Mouse (Mus musculus) MEL (cell line): ENCODE results near the gene Olfr427. TPM values are rescaled to one million over a fixed set of nuclear protein-coding genes. Genes with fewer than 3 reads are reported as not detected.

Experiments used
- DNase-seq: peaks from one replicate; pipeline ENCODE4 v3.0.0; 2011; ENCODE audit warnings: low read depth, low spot score
- H3K27ac ChIP-seq: 2 replicates; pipeline ENCODE4 v1.5.1; 2012; ENCODE audit warnings: low read depth, mild to moderate bottlenecking, control low read depth, low read length, moderate library complexity; ENCODE audit not compliant: control insufficient read depth
- H3K27me3 ChIP-seq, 2 experiments: fragments of 150-350 bp in 1 of 2; sonication (generic) in 1 of 2; 2 replicates each; pipeline ENCODE4 v1.6.1; 2012; ENCODE audit warnings: low read length in 2 of 2, mild to moderate bottlenecking in 2 of 2, improper control_type of control experiment in 1 of 2, moderate library complexity in 1 of 2; ENCODE audit not compliant: insufficient read depth in 2 of 2, control insufficient read depth in 1 of 2
- H3K36me3 ChIP-seq, 2 experiments: 2 replicates each; pipeline ENCODE4 v1.6.1; 2012 to 2014; ENCODE audit warnings: low read length in 2 of 2, improper control_type of control experiment in 1 of 2, inconsistent platforms in 1 of 2, mild to moderate bottlenecking in 1 of 2; ENCODE audit not compliant: insufficient read depth in 2 of 2, control insufficient read depth in 1 of 2
- H3K4me1 ChIP-seq, 2 experiments: fragments of 150-350 bp in 1 of 2; sonication (generic) in 1 of 2; 2 replicates each; pipeline ENCODE4 v1.6.1; 2012; ENCODE audit warnings: low read length in 2 of 2, improper control_type of control experiment in 1 of 2, mild to moderate bottlenecking in 1 of 2; ENCODE audit not compliant: insufficient read depth in 2 of 2, control insufficient read depth in 1 of 2
- H3K4me3 ChIP-seq, 2 experiments: fragments of 150-350 bp in 1 of 2; sonication (generic) in 1 of 2; 2 replicates each; pipeline ENCODE4 v1.5.1; 2012; ENCODE audit warnings: low read depth in 2 of 2, low read length in 2 of 2, mild to moderate bottlenecking in 2 of 2, moderate library complexity in 2 of 2, control low read depth in 1 of 2, improper control_type of control experiment in 1 of 2; ENCODE audit not compliant: control insufficient read depth in 1 of 2, insufficient read depth in 1 of 2
- H3K79me2 ChIP-seq: 2 replicates; pipeline ENCODE4 v1.6.1; 2012; ENCODE audit warnings: mild to moderate bottlenecking, low read length, moderate library complexity; ENCODE audit not compliant: control insufficient read depth, poor library complexity, insufficient read depth
- H3K9ac ChIP-seq: 2 replicates; pipeline ENCODE4 v1.6.1; 2012; ENCODE audit warnings: low read depth, mild to moderate bottlenecking, control low read depth, low read length, moderate library complexity; ENCODE audit not compliant: control insufficient read depth, poor library complexity, severe bottlenecking
- H3K9me3 ChIP-seq: fragments of 150-350 bp; sonication (generic); replicated peaks from 2 replicates; pipeline ENCODE4 v1.6.1; 2012; ENCODE audit warnings: mild to moderate bottlenecking, low read length, improper control_type of control experiment, moderate library complexity; ENCODE audit not compliant: insufficient read depth
- BHLHE40 ChIP-seq: IDR thresholded peaks from 2 replicates; pipeline ENCODE4 v1.6.1; 2012; ENCODE audit warnings: low read depth, mild to moderate bottlenecking, inconsistent platforms, low read length, improper control_type of control experiment, borderline replicate concordance
- CHD1 ChIP-seq: IDR thresholded peaks from 2 replicates; pipeline ENCODE4 v1.6.1; 2012; ENCODE audit warnings: low read depth, mild to moderate bottlenecking, inconsistent platforms, low read length, improper control_type of control experiment
- CHD2 ChIP-seq: IDR thresholded peaks from 2 replicates; pipeline ENCODE4 v1.6.1; 2011; ENCODE audit warnings: low read length, improper control_type of control experiment
- CTCF ChIP-seq, 3 experiments: IDR thresholded peaks in 2 of 3; conservative IDR thresholded peaks in 1 of 3; 2 replicates each; pipeline ENCODE4 v1.5.1; 2011 to 2012; ENCODE audit warnings: low read length in 3 of 3, low read depth in 2 of 3, mild to moderate bottlenecking in 2 of 3, improper control_type of control experiment in 1 of 3, inconsistent platforms in 1 of 3, mixed read lengths in 1 of 3, moderate library complexity in 1 of 3; ENCODE audit not compliant: control insufficient read depth in 1 of 3, insufficient read depth in 1 of 3, poor library complexity in 1 of 3, severe bottlenecking in 1 of 3
- E2F4 ChIP-seq: IDR thresholded peaks from 2 replicates; pipeline ENCODE4 v1.6.1; 2011; ENCODE audit warnings: low read depth, low read length, improper control_type of control experiment, borderline replicate concordance
- GABPA ChIP-seq: IDR thresholded peaks from 2 replicates; pipeline ENCODE4 v1.6.1; 2012; ENCODE audit warnings: low read depth, mild to moderate bottlenecking, inconsistent platforms, low read length, improper control_type of control experiment, moderate library complexity
- GATA1 ChIP-seq: IDR thresholded peaks from 2 replicates; pipeline ENCODE4 v1.6.1; 2011; ENCODE audit warnings: low read depth, low read length, improper control_type of control experiment
- HCFC1 ChIP-seq: IDR thresholded peaks from 2 replicates; pipeline ENCODE4 v1.6.1; 2012; ENCODE audit warnings: low read depth, mild to moderate bottlenecking, inconsistent platforms, low read length, improper control_type of control experiment, moderate library complexity
- KAT2A ChIP-seq: conservative IDR thresholded peaks from 2 replicates; pipeline ENCODE4 v1.6.1; 2012; ENCODE audit warnings: low read depth, low read length, improper control_type of control experiment, inconsistent platforms
- MAFK ChIP-seq: IDR thresholded peaks from 2 replicates; pipeline ENCODE4 v1.6.1; 2011; ENCODE audit warnings: low read depth, mild to moderate bottlenecking, low read length, improper control_type of control experiment, borderline replicate concordance
- MAZ ChIP-seq: IDR thresholded peaks from 2 replicates; pipeline ENCODE4 v1.6.1; 2012; ENCODE audit warnings: low read depth, mild to moderate bottlenecking, inconsistent platforms, low read length, improper control_type of control experiment
- MEF2A ChIP-seq: IDR thresholded peaks from 2 replicates; pipeline ENCODE4 v1.6.1; 2014; ENCODE audit warnings: low read depth, mild to moderate bottlenecking, inconsistent platforms, low read length, improper control_type of control experiment; ENCODE audit not compliant: poor library complexity, insufficient replicate concordance, severe bottlenecking; ENCODE audit errors: extremely low read depth
- MYC ChIP-seq: IDR thresholded peaks from 2 replicates; pipeline ENCODE4 v1.6.1; 2011; ENCODE audit warnings: low read depth, mild to moderate bottlenecking, low read length, improper control_type of control experiment, moderate library complexity
- NELFE ChIP-seq: IDR thresholded peaks from 2 replicates; pipeline ENCODE4 v1.6.1; 2011; ENCODE audit warnings: low read depth, low read length, improper control_type of control experiment
- POLR2A ChIP-seq, 2 experiments: IDR thresholded peaks; 2 replicates each; pipeline ENCODE4 v1.6.1; 2011 to 2012; ENCODE audit warnings: low read length in 2 of 2, mild to moderate bottlenecking in 2 of 2, control low read depth in 1 of 2, improper control_type of control experiment in 1 of 2, low read depth in 1 of 2, moderate library complexity in 1 of 2; ENCODE audit not compliant: control insufficient read depth in 1 of 2, insufficient read depth in 1 of 2, poor library complexity in 1 of 2
- POLR2AphosphoS2 ChIP-seq: IDR thresholded peaks from 2 replicates; pipeline ENCODE4 v1.6.1; 2011; ENCODE audit warnings: low read length, improper control_type of control experiment
- TBP ChIP-seq: IDR thresholded peaks from 2 replicates; pipeline ENCODE4 v1.8.0; 2011; ENCODE audit warnings: low read depth, low read length, improper control_type of control experiment
- TCF12 ChIP-seq: IDR thresholded peaks from 2 replicates; pipeline ENCODE4 v1.6.1; 2014; ENCODE audit warnings: low read depth, mild to moderate bottlenecking, inconsistent platforms, low read length, improper control_type of control experiment, moderate library complexity
- UBTF ChIP-seq: IDR thresholded peaks from 2 replicates; pipeline ENCODE4 v1.6.1; 2012; ENCODE audit warnings: low read depth, mild to moderate bottlenecking, inconsistent platforms, low read length, improper control_type of control experiment, moderate library complexity, borderline replicate concordance; ENCODE audit not compliant: insufficient read depth
- USF2 ChIP-seq, 2 experiments: IDR thresholded peaks; 2 replicates each; pipeline ENCODE4 v1.6.1; 2011 to 2012; ENCODE audit warnings: improper control_type of control experiment in 2 of 2, low read length in 2 of 2, borderline replicate concordance in 1 of 2, inconsistent platforms in 1 of 2, low read depth in 1 of 2, mild to moderate bottlenecking in 1 of 2; ENCODE audit not compliant: insufficient read depth in 1 of 2
- ZKSCAN1 ChIP-seq: IDR thresholded peaks from 2 replicates; pipeline ENCODE4 v1.6.1; 2012; ENCODE audit warnings: low read depth, mild to moderate bottlenecking, inconsistent platforms, low read length, improper control_type of control experiment, moderate library complexity
- ZMIZ1 ChIP-seq: IDR thresholded peaks from 2 replicates; pipeline ENCODE4 v1.6.1; 2012; ENCODE audit warnings: low read depth, mild to moderate bottlenecking, inconsistent platforms, low read length, improper control_type of control experiment, moderate library complexity
- polyA plus RNA-seq, 2 experiments: library from polyadenylated mRNA; stranded (reverse) in 1 of 2; unstranded in 1 of 2; fragments of >175 nt in 1 of 2; fragments of >200 nt in 1 of 2; gene quantifications; 2 replicates each; pipeline versions ENCODE4 v1.2.1 to v1.2.4; 2012; ENCODE audit warnings: low replicate concordance in 2 of 2, low read depth in 1 of 2; ENCODE audit not compliant: insufficient read length in 2 of 2, insufficient read depth in 1 of 2, missing spikeins in 1 of 2
- total RNA-seq: library from RNA; depleted of rRNA; stranded (reverse); fragments of 300-350 nt; gene quantifications from 2 replicates; pipeline ENCODE4 v1.2.3, GENCODE M21; 2012

The Olfr427 gene
- total and polyA plus RNA-seq, 3 experiments = not detected

- Histone ChIP-seq H3K27ac (no peak overlapping the region), H3K79me2 (no peaks in the 10 kb centered on the region), H3K36me3 (no peaks in the 10 kb centered on the region), H3K9me3 (no peaks in the 10 kb centered on the region), H3K27me3 (no peaks in the 10 kb centered on the region), H3K4me1 (no peaks in the 10 kb centered on the region), H3K4me3 (no peak overlapping the region), H3K9ac (no peak overlapping the region)
- no peak for DNase-seq
- no peak for TF ChIP-seq CHD2
These were observed 43.7 kb upstream of the Olfr427 start for GRCm38 (mm10) chr1:174052981-174053380.

DNA sequence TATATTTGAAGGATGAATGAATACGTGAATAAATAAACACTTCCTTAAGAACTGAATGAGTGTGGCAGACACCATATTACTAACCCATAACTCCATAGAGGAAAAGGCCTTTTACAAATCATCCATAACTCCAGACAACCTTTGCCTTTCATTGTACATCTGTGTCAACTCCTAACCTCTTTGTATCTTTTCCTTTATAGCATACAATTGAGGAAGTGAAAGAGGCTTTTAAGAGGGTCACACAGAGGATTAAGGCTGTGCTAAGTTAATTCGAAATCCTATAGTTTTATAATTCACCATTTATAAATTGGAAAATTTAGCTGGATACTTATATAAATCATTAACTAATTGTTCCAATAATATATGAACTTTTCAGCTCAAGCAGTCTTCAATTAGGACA is 41.4 kb upstream of the Olfr427 start:
- Histone ChIP-seq H3K4me3 (no peak overlapping the region), H3K27ac (no peak overlapping the region), H3K4me1 (no peaks in the 10 kb centered on the region), H3K9ac (no peak overlapping the region), H3K9me3 (no peaks in the 10 kb centered on the region), H3K79me2 (no peaks in the 10 kb centered on the region), H3K27me3 (no peaks in the 10 kb centered on the region), H3K36me3 (no peaks in the 10 kb centered on the region)
- DNase-seq = no peak
- TF ChIP-seq E2F4 (no peak), MAZ (no peak), USF2 (IDR thresholded peaks at IDR 0.05; ENCODE audit: borderline replicate concordance in 1 of 2, insufficient read depth in 1 of 2, low read depth in 1 of 2, low read length in 2 of 2) (no peak), TBP (no peak), GATA1 (no peak), BHLHE40 (no peak), CTCF (IDR thresholded peaks at IDR 0.05 in 2 of 3, conservative IDR thresholded peaks at IDR 0.05 in 1 of 3; ENCODE audit: control insufficient read depth in 1 of 3, insufficient read depth in 1 of 3, low read depth in 2 of 3, low read length in 3 of 3, poor library complexity in 1 of 3, severe bottlenecking in 1 of 3) (no peak), HCFC1 (no peak), TCF12 (no peak), GABPA (no peak), MAFK (no peak), ZKSCAN1 (no peak), CHD1 (no peak), UBTF (no peak), CHD2 (no peak)

DNA sequence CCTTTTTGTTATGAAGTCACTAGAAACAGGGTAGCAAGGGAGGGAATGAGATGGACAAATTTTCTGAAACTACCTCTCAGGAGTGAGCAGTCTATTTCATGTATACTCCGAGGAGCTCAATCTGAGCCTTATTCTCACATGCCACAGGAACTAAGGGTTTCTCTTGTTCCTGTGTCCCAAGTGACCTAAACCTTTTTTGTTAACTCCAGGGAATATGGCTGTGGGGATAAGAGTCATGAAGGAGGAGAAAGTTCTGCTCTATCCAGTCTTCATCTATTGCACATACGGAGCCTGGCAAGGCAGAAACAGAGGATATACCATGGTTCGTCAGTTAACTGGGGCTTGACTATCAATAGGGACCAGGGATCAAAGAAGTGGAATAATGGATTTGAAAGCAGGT is 30.4 kb upstream of the Olfr427 start, which contains the start of gene Olfr430:
Olfr430 (plus strand) TSS at position 301 of the 400 bp plus-strand sequence.
- no peaks in the 10 kb centered on the region for H3K36me3 ChIP-seq
- no peak within 1 kb of the TSS for H3K27ac ChIP-seq
- DNase-seq = no peak
- H3K4me3 ChIP-seq = no peak within 1 kb of the TSS
- no peaks in the 10 kb centered on the region for H3K4me1 ChIP-seq
- no peak for TF ChIP-seq TBP
- no peak for TF ChIP-seq BHLHE40
- no peak for TF ChIP-seq KAT2A
- TF ChIP-seq GABPA = no peak
- TF ChIP-seq ZMIZ1 = no peak
- no peak for TF ChIP-seq MYC
- no peak for TF ChIP-seq POLR2AphosphoS2
- TF ChIP-seq CTCF (IDR thresholded peaks at IDR 0.05 in 2 of 3, conservative IDR thresholded peaks at IDR 0.05 in 1 of 3; ENCODE audit: control insufficient read depth in 1 of 3, insufficient read depth in 1 of 3, low read depth in 2 of 3, low read length in 3 of 3, poor library complexity in 1 of 3, severe bottlenecking in 1 of 3) = no peak
- TF ChIP-seq NELFE = no peak
- TF ChIP-seq MEF2A = no peak
- no peak for TF ChIP-seq POLR2A (IDR thresholded peaks at IDR 0.05; ENCODE audit: control insufficient read depth in 1 of 2, insufficient read depth in 1 of 2, low read depth in 1 of 2, low read length in 2 of 2, poor library complexity in 1 of 2)
- H3K9ac ChIP-seq = no peak within 1 kb of the TSS
- no peaks in the 10 kb centered on the region for H3K9me3 ChIP-seq
- no peaks in the 10 kb centered on the region for H3K79me2 ChIP-seq
- no peaks in the 10 kb centered on the region for H3K27me3 ChIP-seq
